Mouse (Mus musculus) ES-Bruce4 (cell line): ENCODE data around the gene Snrnp35. TPM values are rescaled to one million over a fixed set of nuclear protein-coding genes. Genes with fewer than 3 reads are reported as not detected.

Experiments
- H3K27ac ChIP-seq: 2 replicates; pipeline ENCODE4 v1.5.1; 2012; ENCODE audit warnings: low read length, inconsistent platforms; ENCODE audit not compliant: insufficient read depth
- H3K27me3 ChIP-seq: 2 replicates; pipeline ENCODE4 v1.6.1; 2012; ENCODE audit warnings: mild to moderate bottlenecking, low read length, inconsistent platforms; ENCODE audit not compliant: control insufficient read depth, poor library complexity, insufficient read depth, severe bottlenecking
- H3K36me3 ChIP-seq: 2 replicates; pipeline ENCODE4 v1.6.1; 2012; ENCODE audit warnings: inconsistent platforms, mild to moderate bottlenecking, low read length, moderate library complexity; ENCODE audit not compliant: control insufficient read depth, poor library complexity, insufficient read depth, severe bottlenecking
- H3K4me1 ChIP-seq: one replicate; pipeline ENCODE4 v1.8.1; 2011; ENCODE audit warnings: low read length; ENCODE audit not compliant: control insufficient read depth, insufficient read depth
- H3K4me3 ChIP-seq: 2 replicates; pipeline ENCODE4 v1.5.1; 2011; ENCODE audit warnings: low read depth, mild to moderate bottlenecking, low read length
- H3K9ac ChIP-seq: 2 replicates; pipeline ENCODE4 v1.6.1; 2012; ENCODE audit warnings: low read depth, mild to moderate bottlenecking, inconsistent platforms; ENCODE audit not compliant: poor library complexity, severe bottlenecking
- H3K9me3 ChIP-seq: replicated peaks from 2 replicates; pipeline ENCODE4 v1.6.1; 2012; ENCODE audit warnings: mild to moderate bottlenecking, low read length, inconsistent platforms; ENCODE audit not compliant: control insufficient read depth, poor library complexity, insufficient read depth, severe bottlenecking
- CTCF ChIP-seq: IDR thresholded peaks from one replicate; pipeline ENCODE4 v1.8.1; 2011; ENCODE audit warnings: low read depth, low read length
- EP300 ChIP-seq: IDR thresholded peaks from 2 replicates; pipeline ENCODE4 v1.6.1; 2011; ENCODE audit warnings: low read depth, low read length; ENCODE audit not compliant: insufficient read depth
- POLR2A ChIP-seq: IDR thresholded peaks from one replicate; pipeline ENCODE4 v1.8.1; 2011; ENCODE audit warnings: low read length; ENCODE audit not compliant: insufficient read depth
- polyA plus RNA-seq: library from polyadenylated mRNA; stranded (reverse); fragments of >200 nt; gene quantifications from 2 replicates; pipeline ENCODE4 v1.2.4, GENCODE M21; 2011; ENCODE audit warnings: low read depth; ENCODE audit not compliant: missing spikeins, insufficient read depth, insufficient read length

Gene Snrnp35
- polyA plus RNA-seq, 1 experiment = 27.1 TPM

DNA sequence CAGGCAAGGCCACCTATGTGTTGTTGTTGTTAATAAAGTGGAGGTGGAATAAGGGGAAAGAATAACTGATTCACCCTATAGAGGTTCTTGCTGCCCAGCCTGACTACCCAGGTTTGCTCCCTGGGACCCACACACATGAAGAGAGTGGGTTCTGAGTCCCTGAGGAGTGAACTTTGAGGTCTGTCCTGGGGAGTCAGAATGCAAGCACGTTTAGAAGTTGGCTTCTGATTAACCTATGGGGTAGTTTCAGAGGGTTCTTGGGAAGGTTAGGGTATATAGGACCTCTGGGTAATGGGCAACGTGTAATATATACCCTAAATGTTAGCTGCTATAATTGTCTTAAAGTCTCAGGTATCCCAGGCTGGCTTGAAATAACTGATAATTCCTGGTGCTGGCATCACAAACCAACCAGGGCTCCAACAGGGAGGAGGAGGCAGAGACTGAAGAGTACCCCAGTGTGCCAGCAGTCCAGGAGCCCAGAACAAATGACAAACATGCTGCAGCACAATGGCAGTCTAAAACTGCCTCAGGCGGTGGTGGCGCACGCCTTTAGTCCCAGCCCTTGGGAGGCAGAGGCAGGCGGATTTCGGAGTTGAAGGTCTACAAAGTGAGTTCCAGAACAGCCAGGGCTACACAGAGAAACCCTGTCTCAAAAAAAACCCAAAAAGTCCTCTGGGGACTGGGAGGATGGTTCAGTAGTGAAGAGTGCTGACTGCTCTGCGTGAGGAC, 20.5 kb upstream of the Snrnp35 start:
- H3K4me1 ChIP-seq = no peaks in the 10 kb centered on the region
- peaks cover 31% of the 10 kb centered on the region for H3K36me3 ChIP-seq
- H3K27ac ChIP-seq = no peak overlapping the region
- no peaks in the 10 kb centered on the region for H3K27me3 ChIP-seq
- H3K9me3 ChIP-seq = no peaks in the 10 kb centered on the region
- no peak overlapping the region for H3K9ac ChIP-seq
- no peak for TF ChIP-seq EP300
- TF ChIP-seq POLR2A = no peak
- TF ChIP-seq CTCF = no peak
- no peak overlapping the region for H3K4me3 ChIP-seq

DNA sequence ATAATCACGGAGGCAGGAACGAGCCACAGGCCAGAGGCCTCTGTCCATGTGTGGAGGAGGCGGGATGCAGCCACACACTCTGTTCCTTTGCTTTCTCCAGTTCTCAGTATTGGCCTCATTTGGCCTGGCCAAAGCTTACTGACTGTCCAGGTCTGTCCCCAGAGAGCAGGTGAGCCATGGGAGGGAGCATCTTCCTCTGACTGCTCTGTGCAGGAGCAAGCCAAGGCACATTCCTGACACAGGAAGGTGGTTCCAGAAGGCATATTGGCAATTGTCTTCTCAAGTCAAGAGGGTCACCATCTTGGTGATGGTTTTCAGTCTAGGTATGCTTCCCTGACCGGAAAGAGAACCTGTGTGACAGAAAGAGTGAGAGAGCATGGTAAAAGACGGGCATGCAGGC, 19.5 kb upstream of the Snrnp35 start:
- no peak for TF ChIP-seq POLR2A
- no peak for TF ChIP-seq CTCF
- no peak for TF ChIP-seq EP300
- Histone ChIP-seq H3K9ac (no peak overlapping the region), H3K9me3 (no peaks in the 10 kb centered on the region), H3K36me3 (peaks cover 22% of the 10 kb centered on the region), H3K27ac (no peak overlapping the region), H3K4me3 (no peak overlapping the region), H3K4me1 (no peaks in the 10 kb centered on the region), H3K27me3 (no peaks in the 10 kb centered on the region)

DNA sequence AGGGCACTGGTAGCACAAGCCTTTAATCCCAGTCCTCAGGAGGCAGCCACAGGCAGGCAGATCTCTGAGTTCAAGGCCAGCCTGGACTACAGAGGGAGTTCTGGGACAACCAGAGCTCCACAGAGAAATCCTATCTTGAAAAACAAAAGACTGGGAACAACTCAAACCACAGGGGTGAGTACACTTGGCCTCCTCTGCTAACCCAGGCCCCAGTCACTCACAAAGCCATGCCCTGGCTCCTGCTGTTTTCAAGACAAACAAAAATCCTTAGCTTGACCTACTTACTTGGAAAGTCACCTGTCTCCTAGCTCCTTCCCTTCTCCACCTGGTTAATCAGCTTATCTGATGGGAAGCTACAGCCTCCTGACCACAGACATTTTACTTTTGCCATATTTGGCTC, 18.0 kb upstream of the Snrnp35 start:
- H3K4me1 ChIP-seq = no peaks in the 10 kb centered on the region
- no peaks in the 10 kb centered on the region for H3K27me3 ChIP-seq
- H3K9ac ChIP-seq = no peak overlapping the region
- no peaks in the 10 kb centered on the region for H3K9me3 ChIP-seq
- no peak overlapping the region for H3K4me3 ChIP-seq
- TF ChIP-seq EP300 (no peak), POLR2A (no peak), CTCF (no peak)
- peaks cover 8% of the 10 kb centered on the region for H3K36me3 ChIP-seq
- no peak overlapping the region for H3K27ac ChIP-seq

DNA sequence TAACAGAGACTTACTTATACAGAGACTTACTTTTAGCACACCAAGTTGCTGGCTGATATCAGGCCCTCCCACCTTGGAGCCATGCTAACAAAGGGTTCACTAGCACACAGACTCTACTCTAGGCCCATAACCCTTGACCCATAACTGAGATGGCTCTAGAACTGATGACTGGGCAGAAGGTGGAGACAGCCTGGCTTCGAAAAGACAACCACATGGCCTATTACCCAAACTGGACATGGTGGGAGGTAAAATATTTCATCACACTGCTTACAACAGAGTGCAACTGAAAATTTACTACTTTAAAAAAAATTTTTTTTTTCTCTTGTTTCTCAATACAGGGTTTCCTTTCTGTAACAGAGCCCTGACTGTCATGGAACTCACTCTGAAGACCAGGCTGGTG, 15.2 kb upstream of the Snrnp35 start:
- Histone ChIP-seq H3K27me3 (no peaks in the 10 kb centered on the region), H3K4me1 (no peaks in the 10 kb centered on the region), H3K4me3 (no peak overlapping the region), H3K9me3 (no peaks in the 10 kb centered on the region), H3K9ac (no peak overlapping the region), H3K27ac (no peak overlapping the region), H3K36me3 (no peaks in the 10 kb centered on the region)
- TF ChIP-seq EP300 (no peak), POLR2A (no peak), CTCF (no peak)

DNA sequence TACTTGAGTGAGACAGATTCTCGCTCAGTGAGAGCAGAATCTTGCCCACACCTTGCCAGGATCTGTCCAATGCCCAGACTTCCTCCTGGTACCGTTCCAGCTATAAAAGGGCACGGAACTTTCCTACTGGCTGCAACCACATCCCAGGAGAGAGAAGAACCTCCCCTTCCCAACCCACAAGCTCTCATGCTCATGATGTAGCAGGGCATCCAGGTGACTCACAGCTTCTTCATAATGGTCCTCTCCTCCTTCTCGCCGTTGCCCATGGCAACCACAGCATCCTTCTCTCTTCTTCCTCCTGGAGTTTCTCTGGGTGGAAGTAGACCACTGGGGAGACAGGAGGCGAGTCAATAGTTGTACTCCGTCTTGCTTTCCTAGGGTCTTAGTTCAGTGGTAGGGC, 14.6 kb upstream of the Snrnp35 start:
- no peak for TF ChIP-seq EP300
- Histone ChIP-seq H3K36me3 (no peaks in the 10 kb centered on the region), H3K9ac (no peak overlapping the region), H3K27me3 (no peaks in the 10 kb centered on the region), H3K27ac (no peak overlapping the region), H3K4me1 (no peaks in the 10 kb centered on the region), H3K4me3 (no peak overlapping the region), H3K9me3 (no peaks in the 10 kb centered on the region)

DNA sequence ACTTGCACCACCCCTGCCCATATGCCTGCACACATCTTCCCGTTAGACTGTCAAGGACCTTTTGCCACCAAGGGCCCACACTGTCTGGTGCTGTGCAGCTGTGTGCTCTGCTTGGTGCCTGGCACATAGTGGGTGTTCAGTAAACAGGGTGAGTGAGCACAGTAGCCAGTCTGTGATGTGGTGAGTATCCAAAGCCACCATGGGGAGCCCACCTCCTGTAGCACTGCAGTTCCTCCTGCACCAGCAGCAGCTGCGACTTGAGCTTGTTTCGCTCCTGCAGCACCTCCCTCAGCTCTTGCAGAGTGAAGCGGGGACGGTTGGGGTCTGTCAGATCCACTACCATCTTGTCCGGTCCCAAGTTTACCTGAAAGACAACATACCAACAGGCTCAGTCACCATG, 13.4 kb upstream of the Snrnp35 start:
- Histone ChIP-seq H3K9me3 (no peaks in the 10 kb centered on the region), H3K36me3 (no peaks in the 10 kb centered on the region), H3K27me3 (no peaks in the 10 kb centered on the region), H3K4me1 (no peaks in the 10 kb centered on the region), H3K27ac (no peak overlapping the region), H3K4me3 (no peak overlapping the region), H3K9ac (no peak overlapping the region)
- TF ChIP-seq CTCF (no peak), POLR2A (no peak), EP300 (no peak)
